Mouse (Mus musculus) MEL (cell line): ENCODE measurements at regions not wholly inside any gene's neighbourhood (a gene's known extent, or its start where the extent isn't known, plus 50 kb on each side); places are given as distances from the start of the nearest gene placed in this dataset.

ENCODE experiments used
- CHD2 ChIP-seq: IDR thresholded peaks from 2 replicates; pipeline ENCODE4 v1.6.1; 2011; ENCODE audit warnings: low read length, improper control_type of control experiment
- CTCF ChIP-seq, 3 experiments: IDR thresholded peaks in 2 of 3; conservative IDR thresholded peaks in 1 of 3; 2 replicates each; pipeline ENCODE4 v1.5.1; 2011 to 2012; ENCODE audit warnings: low read length in 3 of 3, low read depth in 2 of 3, mild to moderate bottlenecking in 2 of 3, improper control_type of control experiment in 1 of 3, inconsistent platforms in 1 of 3, mixed read lengths in 1 of 3, moderate library complexity in 1 of 3; ENCODE audit not compliant: control insufficient read depth in 1 of 3, insufficient read depth in 1 of 3, poor library complexity in 1 of 3, severe bottlenecking in 1 of 3
- KAT2A ChIP-seq: conservative IDR thresholded peaks from 2 replicates; pipeline ENCODE4 v1.6.1; 2012; ENCODE audit warnings: low read depth, low read length, improper control_type of control experiment, inconsistent platforms
- POLR2A ChIP-seq, 2 experiments: IDR thresholded peaks; 2 replicates each; pipeline ENCODE4 v1.6.1; 2011 to 2012; ENCODE audit warnings: low read length in 2 of 2, mild to moderate bottlenecking in 2 of 2, control low read depth in 1 of 2, improper control_type of control experiment in 1 of 2, low read depth in 1 of 2, moderate library complexity in 1 of 2; ENCODE audit not compliant: control insufficient read depth in 1 of 2, insufficient read depth in 1 of 2, poor library complexity in 1 of 2
- POLR2AphosphoS2 ChIP-seq: IDR thresholded peaks from 2 replicates; pipeline ENCODE4 v1.6.1; 2011; ENCODE audit warnings: low read length, improper control_type of control experiment
- POLR2AphosphoS5 ChIP-seq: IDR thresholded peaks from 2 replicates; pipeline ENCODE4 v1.6.1; 2012; ENCODE audit warnings: low read depth, borderline replicate concordance, mild to moderate bottlenecking, inconsistent platforms, low read length, moderate library complexity, mixed read lengths
- SIN3A ChIP-seq: IDR thresholded peaks from 2 replicates; pipeline ENCODE4 v1.6.1; 2012; ENCODE audit warnings: low read length, improper control_type of control experiment, inconsistent platforms
- USF1 ChIP-seq: IDR thresholded peaks from 2 replicates; pipeline ENCODE4 v1.6.1; 2014; ENCODE audit warnings: low read depth, mild to moderate bottlenecking, inconsistent platforms, low read length, improper control_type of control experiment, moderate library complexity
- USF2 ChIP-seq, 2 experiments: IDR thresholded peaks; 2 replicates each; pipeline ENCODE4 v1.6.1; 2011 to 2012; ENCODE audit warnings: improper control_type of control experiment in 2 of 2, low read length in 2 of 2, borderline replicate concordance in 1 of 2, inconsistent platforms in 1 of 2, low read depth in 1 of 2, mild to moderate bottlenecking in 1 of 2; ENCODE audit not compliant: insufficient read depth in 1 of 2
- ZNF384 ChIP-seq: IDR thresholded peaks from 2 replicates; pipeline ENCODE4 v1.6.1; 2012; ENCODE audit warnings: low read depth, mild to moderate bottlenecking, inconsistent platforms, low read length, improper control_type of control experiment

DNA sequence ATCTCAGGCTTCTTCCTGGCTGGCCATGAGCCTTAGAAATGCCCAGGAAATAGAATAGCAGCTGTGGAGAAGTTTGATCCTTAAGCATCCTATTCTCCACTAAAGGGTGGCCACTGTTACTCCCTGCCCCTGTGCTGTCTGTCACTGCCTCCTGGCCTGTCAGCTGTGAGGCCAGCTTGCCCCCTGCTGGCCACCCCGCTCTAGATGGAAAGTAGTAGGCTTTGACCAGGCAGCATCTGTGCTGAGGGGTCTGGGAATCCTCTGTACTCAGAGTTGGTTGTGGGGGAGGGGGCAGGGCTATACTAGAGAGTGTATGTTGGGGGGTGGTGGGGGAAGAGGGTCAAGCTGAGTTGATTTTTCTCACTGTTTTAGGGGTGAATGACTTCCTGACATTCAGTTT is 821.2 kb downstream of the Gm9195 start:
- TF ChIP-seq USF1 (no peak), SIN3A (no peak), POLR2AphosphoS5 (no peak), USF2 (IDR thresholded peaks at IDR 0.05; ENCODE audit: borderline replicate concordance in 1 of 2, insufficient read depth in 1 of 2, low read depth in 1 of 2, low read length in 2 of 2) (no peak), CTCF (IDR thresholded peaks at IDR 0.05 in 2 of 3, conservative IDR thresholded peaks at IDR 0.05 in 1 of 3; ENCODE audit: control insufficient read depth in 1 of 3, insufficient read depth in 1 of 3, low read depth in 2 of 3, low read length in 3 of 3, poor library complexity in 1 of 3, severe bottlenecking in 1 of 3) (peak in 2 of 3 experiments; percentile 44 to 60; a peak in 4 of 6 replicates), POLR2A (IDR thresholded peaks at IDR 0.05; ENCODE audit: control insufficient read depth in 1 of 2, insufficient read depth in 1 of 2, low read depth in 1 of 2, low read length in 2 of 2, poor library complexity in 1 of 2) (no peak), CHD2 (no peak), ZNF384 (no peak), POLR2AphosphoS2 (no peak), KAT2A (no peak)
